Mouse (Mus musculus) C2C12 (cell line): Measurements from ENCODE around the gene Ccz1.

Experiments
- CTCF ChIP-seq: IDR thresholded peaks from one replicate; pipeline ENCODE4 v1.5.1; 2011; ENCODE audit not compliant: control insufficient read depth, insufficient read depth, insufficient read length
- MAX ChIP-seq: IDR thresholded peaks from one replicate; pipeline ENCODE4 v1.6.1; 2011; ENCODE audit warnings: mild to moderate bottlenecking, control low read depth
- MYOD1 ChIP-seq: IDR thresholded peaks from one replicate; pipeline ENCODE4 v1.6.1; 2011; ENCODE audit warnings: low read depth; ENCODE audit not compliant: control insufficient read depth, insufficient read length
- MYOG ChIP-seq: IDR thresholded peaks from one replicate; pipeline ENCODE4 v1.6.1; 2011; ENCODE audit not compliant: control insufficient read depth, insufficient read length; ENCODE audit errors: extremely low read depth
- USF1 ChIP-seq: IDR thresholded peaks from one replicate; pipeline ENCODE4 v1.6.1; 2011; ENCODE audit warnings: low read depth, mild to moderate bottlenecking, control low read depth, moderate library complexity

GRCm38 (mm10) chr5:144039886-144040285, 25.2 kb upstream of the Ccz1 start:
- TF ChIP-seq CTCF = no peak
- TF ChIP-seq MAX = no peak
- no peak for TF ChIP-seq MYOD1
- TF ChIP-seq USF1 = no peak
- TF ChIP-seq MYOG = no peak
